Mouse (Mus musculus): ENCODE measurements around the gene Gli3. TPM values are rescaled to one million over a fixed set of nuclear protein-coding genes. Genes with fewer than 3 reads are reported as not detected.
A peak's percentile ranks its signal among the peaks of the same experiment; 100 is the strongest.

Gene Gli3
- polyA plus RNA-seq, 1 experiment from 2014 or later: 0.29 TPM

- Histone ChIP-seq H3K27me3 (no peaks in the 10 kb centered on the region), H3K4me2 (no peak overlapping the region), H3K9ac (no peak overlapping the region), H3K27ac (replicated peaks) (no peak overlapping the region), H3K4me1 (replicated peaks) (no peaks in the 10 kb centered on the region), H3K4me3 (replicated peaks) (no peak overlapping the region), H3K36me3 (replicated peaks) (no peaks in the 10 kb centered on the region), H3K9me3 (replicated peaks) (no peaks in the 10 kb centered on the region)
- 55% methylated on average over 3 of the region's 3 CpGs for WGBS (ENCODE audit: insufficient replicate concordance)
- ATAC-seq (ENCODE audit: insufficient read depth): no peak
Measured at GRCm38 (mm10) chr13:15742308-15742707, 279.3 kb downstream of the Gli3 start.

GRCm38 (mm10) chr13:15742777-15743176 lies 279.7 kb downstream of the Gli3 start:
- no peaks in the 10 kb centered on the region for H3K4me1 ChIP-seq (replicated peaks)
- WGBS (ENCODE audit: insufficient replicate concordance): 42% methylated on average over 4 of the region's 4 CpGs
- H3K4me3 ChIP-seq (replicated peaks): no peak overlapping the region
- H3K4me2 ChIP-seq: no peak overlapping the region
- no peaks in the 10 kb centered on the region for H3K36me3 ChIP-seq (replicated peaks)
- no peak overlapping the region for H3K9ac ChIP-seq
- H3K27ac ChIP-seq (replicated peaks): no peak overlapping the region
- ATAC-seq (ENCODE audit: insufficient read depth): no peak
- H3K9me3 ChIP-seq (replicated peaks): no peaks in the 10 kb centered on the region
- H3K27me3 ChIP-seq: no peaks in the 10 kb centered on the region

- no peaks in the 10 kb centered on the region for H3K9me3 ChIP-seq (replicated peaks)
- peak overlapping the region; percentile 33 for H3K4me3 ChIP-seq (replicated peaks)
- ATAC-seq (ENCODE audit: insufficient read depth): peak; percentile 34; the same call in 1 of the 2 replicates
- no peaks in the 10 kb centered on the region; the same call in 1 of the 2 replicates for H3K4me1 ChIP-seq (replicated peaks)
- no peaks in the 10 kb centered on the region for H3K27me3 ChIP-seq
- no peak overlapping the region for H3K27ac ChIP-seq (replicated peaks)
- no peak overlapping the region for H3K9ac ChIP-seq
- 4% methylated on average over 38 of the region's 38 CpGs for WGBS (ENCODE audit: insufficient replicate concordance)
- no peaks in the 10 kb centered on the region for H3K36me3 ChIP-seq (replicated peaks)
- peak overlapping the region; percentile 55 for H3K4me2 ChIP-seq
Measured at GRCm38 (mm10) chr13:15758835-15759632, 296.0 kb downstream of the Gli3 start.

- no peaks in the 10 kb centered on the region for H3K27me3 ChIP-seq
- H3K36me3 ChIP-seq (replicated peaks): no peaks in the 10 kb centered on the region
- H3K4me3 ChIP-seq (replicated peaks): peak overlapping the region; percentile 33; the same call in 1 of the 2 replicates
- H3K9me3 ChIP-seq (replicated peaks): no peaks in the 10 kb centered on the region
- H3K4me2 ChIP-seq: peak overlapping the region; percentile 55
- ATAC-seq (ENCODE audit: insufficient read depth): peak; percentile 40; the same call in 1 of the 2 replicates
- H3K4me1 ChIP-seq (replicated peaks): no peaks in the 10 kb centered on the region; the same call in 1 of the 2 replicates
- no peak overlapping the region for H3K27ac ChIP-seq (replicated peaks)
- no peak overlapping the region for H3K9ac ChIP-seq
- 10% methylated on average over 10 of the region's 10 CpGs for WGBS (ENCODE audit: insufficient replicate concordance)
Measured at GRCm38 (mm10) chr13:15759633-15760441, 296.8 kb downstream of the Gli3 start.

DNA sequence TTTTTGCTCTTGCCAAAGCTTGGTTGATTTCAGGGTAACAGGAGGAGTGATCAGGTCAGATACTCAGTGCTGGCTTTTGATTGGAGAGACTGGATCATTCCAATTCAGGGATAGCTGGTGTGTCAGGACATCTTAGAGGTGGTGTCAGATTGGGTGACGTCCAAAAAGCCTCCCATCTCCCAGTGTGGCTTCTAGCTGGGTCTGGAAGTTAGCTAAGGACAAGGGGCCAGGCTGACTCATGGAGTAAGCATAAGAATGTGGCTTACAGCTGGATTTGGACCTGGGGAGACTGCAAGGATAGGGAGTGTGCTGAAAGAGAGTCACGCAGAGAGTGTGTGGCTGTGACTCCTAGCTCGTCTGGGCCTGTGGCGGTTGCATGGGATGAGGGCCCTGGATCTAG lies 299.3 kb downstream of the Gli3 start:
- H3K4me3 ChIP-seq (replicated peaks): no peak overlapping the region
- H3K27ac ChIP-seq (replicated peaks): no peak overlapping the region
- H3K4me1 ChIP-seq (replicated peaks): no peaks in the 10 kb centered on the region; the same call in 1 of the 2 replicates
- no peak overlapping the region for H3K9ac ChIP-seq
- no peaks in the 10 kb centered on the region for H3K9me3 ChIP-seq (replicated peaks)
- no peak for ATAC-seq (ENCODE audit: insufficient read depth)
- no peak overlapping the region for H3K4me2 ChIP-seq
- H3K36me3 ChIP-seq (replicated peaks): no peaks in the 10 kb centered on the region
- WGBS (ENCODE audit: insufficient replicate concordance): 72% methylated on average over 4 of the region's 4 CpGs
- no peaks in the 10 kb centered on the region for H3K27me3 ChIP-seq

GRCm38 (mm10) chr13:15762901-15763417 lies 299.9 kb downstream of the Gli3 start:
- no peaks in the 10 kb centered on the region; the same call in 1 of the 2 replicates for H3K4me1 ChIP-seq (replicated peaks)
- WGBS (ENCODE audit: insufficient replicate concordance): 37% methylated on average over 6 of the region's 6 CpGs
- no peak overlapping the region for H3K9ac ChIP-seq
- H3K4me3 ChIP-seq (replicated peaks): no peak overlapping the region
- no peak for ATAC-seq (ENCODE audit: insufficient read depth)
- H3K27ac ChIP-seq (replicated peaks): no peak overlapping the region
- H3K9me3 ChIP-seq (replicated peaks): no peaks in the 10 kb centered on the region
- H3K36me3 ChIP-seq (replicated peaks): no peaks in the 10 kb centered on the region
- no peaks in the 10 kb centered on the region for H3K27me3 ChIP-seq
- no peak overlapping the region for H3K4me2 ChIP-seq

- ATAC-seq (ENCODE audit: insufficient read depth): no peak
- Histone ChIP-seq H3K27ac (replicated peaks) (no peak overlapping the region), H3K36me3 (replicated peaks) (no peaks in the 10 kb centered on the region), H3K4me1 (replicated peaks) (no peaks in the 10 kb centered on the region), H3K4me3 (replicated peaks) (no peak overlapping the region), H3K9ac (no peak overlapping the region), H3K9me3 (replicated peaks) (no peaks in the 10 kb centered on the region), H3K27me3 (no peaks in the 10 kb centered on the region), H3K4me2 (no peak overlapping the region)
- WGBS (ENCODE audit: insufficient replicate concordance): 60% methylated on average over 6 of the region's 6 CpGs
Measured at GRCm38 (mm10) chr13:15777624-15778023, 314.6 kb downstream of the Gli3 start.

Measured in liver, embryonic 15.5 days (tissue).